Mouse (Mus musculus) layer of hippocampus, adult 18-20 months (tissue): ENCODE measurements at regions not wholly inside any gene's neighbourhood (a gene's known extent, or its start where the extent isn't known, plus 50 kb on each side); places are given as distances from the start of the nearest gene placed in this dataset.

Experiments
- DNase-seq, 2 experiments: peaks; one replicate each; pipeline ENCODE4 v3.0.0; 2022; ENCODE audit warnings: low spot score in 2 of 2

DNA sequence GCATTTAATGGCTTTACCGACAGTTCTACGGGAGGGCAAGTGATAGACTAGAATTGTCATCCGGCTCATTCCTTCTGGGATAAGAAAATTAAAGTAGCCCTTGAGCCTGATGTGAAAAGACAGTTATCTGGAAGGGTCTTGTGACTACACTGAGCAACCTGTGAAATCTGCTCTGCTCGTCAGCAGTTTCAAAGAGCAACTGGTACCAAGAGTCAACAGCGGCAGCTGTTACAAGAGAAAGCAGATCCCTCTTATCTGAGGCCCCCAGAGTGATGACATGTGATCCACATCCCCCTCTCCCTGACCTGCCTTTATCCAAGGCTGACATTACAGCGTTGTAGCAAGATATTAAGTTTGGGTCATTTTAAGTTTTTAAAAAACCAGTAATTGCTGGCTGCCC is 52.6 kb upstream of the Unc13c start:
- DNase-seq, result no peak

DNA sequence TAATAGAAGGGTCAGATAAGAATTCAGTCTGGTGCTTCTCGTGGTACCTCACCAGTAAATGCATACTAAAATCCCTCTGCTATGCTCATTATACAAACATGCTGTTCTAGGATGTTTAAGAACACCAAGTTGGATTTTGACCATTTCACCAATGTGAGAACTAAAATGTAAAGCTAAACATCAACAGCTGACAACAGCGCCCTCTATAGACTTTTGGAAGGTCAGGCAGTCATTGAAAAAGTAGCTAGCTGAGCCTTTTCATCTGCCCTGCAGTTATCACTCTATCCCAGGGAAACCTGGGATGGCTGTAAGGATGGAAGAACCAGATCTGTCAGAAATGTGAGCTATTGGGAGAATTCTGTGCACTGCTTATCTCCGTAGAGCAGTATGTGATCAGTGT is 55.2 kb upstream of the Unc13c start:
- DNase-seq, result no peak

DNA sequence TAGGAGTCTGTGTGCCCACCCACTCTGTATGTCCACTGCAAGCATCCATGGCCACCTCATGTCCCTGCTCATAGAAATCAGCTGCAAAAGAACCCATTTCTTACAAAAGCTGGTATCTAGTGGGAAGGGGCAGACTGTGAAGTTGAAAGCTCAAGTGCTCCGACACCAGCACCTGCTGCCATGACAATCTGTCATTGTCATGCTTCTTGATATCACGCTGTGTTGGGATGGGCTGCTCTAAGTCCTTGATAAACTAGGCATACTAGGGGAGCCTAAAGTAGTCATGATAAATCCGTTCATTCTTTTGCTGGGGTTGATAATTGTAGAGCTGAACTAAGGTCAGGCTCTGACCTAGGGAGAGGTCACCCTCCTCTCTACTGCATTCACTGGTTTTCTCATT is 57.4 kb upstream of the Unc13c start:
- DNase-seq, result no peak

DNA sequence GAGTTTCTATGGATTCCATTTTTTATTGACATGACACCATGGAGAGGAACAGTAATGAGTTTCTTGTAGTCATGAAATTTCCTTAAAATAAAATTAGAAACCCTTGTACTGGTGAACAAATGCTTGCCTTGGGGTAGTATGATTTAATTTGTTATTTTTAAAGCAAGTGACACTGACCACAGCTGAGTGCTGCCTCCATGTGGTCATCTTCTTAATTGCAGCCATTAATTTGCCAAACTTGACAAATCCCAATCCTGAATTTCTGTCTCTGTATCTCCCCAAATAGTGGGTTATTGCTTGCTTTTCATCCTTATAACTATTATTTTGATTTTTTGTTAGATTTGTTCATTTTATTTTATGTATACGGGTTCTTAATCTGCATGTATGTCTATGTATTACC is 59.7 kb upstream of the Unc13c start:
- DNase-seq, result peak in 1 of 2 experiments; percentile 41

DNA sequence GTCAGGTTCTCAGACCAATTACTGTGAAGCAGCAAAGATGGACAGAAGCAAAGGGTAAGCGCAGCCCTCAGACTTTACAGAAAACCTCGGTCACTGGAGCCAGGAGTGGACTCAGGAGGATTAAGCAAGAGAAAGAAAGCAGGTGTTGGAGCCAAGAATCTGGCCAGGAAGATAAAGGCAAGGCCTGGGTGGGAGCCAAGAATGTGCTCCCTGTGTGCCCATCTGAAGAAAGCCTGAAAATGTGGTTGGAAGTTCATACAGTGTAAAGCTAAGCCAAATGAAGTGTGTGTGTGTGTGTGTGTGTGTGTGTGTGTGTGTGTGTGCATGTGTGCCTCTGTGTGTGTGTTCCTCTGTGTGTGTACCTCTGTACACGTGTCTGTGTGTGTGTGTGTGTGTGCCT is 64.2 kb upstream of the Wdr72 start:
- DNase-seq, result no peak

DNA sequence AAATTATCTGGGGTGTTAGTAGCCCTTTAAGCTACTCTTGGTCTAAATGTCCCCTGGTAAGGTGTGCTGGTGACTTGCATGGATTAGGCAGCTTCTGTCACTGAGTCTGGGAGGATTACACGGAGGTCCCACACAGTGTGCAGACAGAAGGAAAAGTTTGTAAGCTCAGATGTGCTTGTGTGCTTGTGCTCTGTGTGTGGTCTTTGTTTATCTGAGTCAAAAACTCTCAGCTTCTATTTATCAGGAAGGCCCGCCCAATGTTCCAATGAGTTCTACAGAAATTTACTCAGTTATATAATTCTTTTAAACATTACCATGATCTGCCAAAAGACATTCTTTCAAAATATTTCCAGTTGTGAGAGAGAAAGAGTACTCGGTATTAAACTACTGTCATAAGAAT is 60.4 kb upstream of the Wdr72 start:
- DNase-seq, result no peak

DNA sequence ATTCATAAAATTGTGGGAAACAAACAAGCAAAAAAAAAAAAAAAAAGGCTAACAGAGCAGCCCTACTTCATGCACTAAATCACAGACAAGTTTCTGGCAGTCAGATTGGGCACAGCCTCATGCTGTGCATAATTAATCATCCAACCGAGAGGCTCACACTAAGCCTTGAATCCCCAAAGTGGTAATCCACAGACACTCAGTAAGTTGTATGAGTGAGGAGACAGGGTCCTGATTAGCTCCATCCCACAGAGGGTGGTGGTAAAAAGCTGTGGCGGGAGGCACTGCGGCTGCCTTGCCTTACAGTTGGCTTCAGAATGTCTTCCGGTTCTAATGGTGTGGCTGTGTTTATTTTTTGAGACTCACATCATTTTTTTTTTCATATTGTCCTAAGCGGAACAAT is 53.4 kb upstream of the Wdr72 start:
- no peak for DNase-seq

DNA sequence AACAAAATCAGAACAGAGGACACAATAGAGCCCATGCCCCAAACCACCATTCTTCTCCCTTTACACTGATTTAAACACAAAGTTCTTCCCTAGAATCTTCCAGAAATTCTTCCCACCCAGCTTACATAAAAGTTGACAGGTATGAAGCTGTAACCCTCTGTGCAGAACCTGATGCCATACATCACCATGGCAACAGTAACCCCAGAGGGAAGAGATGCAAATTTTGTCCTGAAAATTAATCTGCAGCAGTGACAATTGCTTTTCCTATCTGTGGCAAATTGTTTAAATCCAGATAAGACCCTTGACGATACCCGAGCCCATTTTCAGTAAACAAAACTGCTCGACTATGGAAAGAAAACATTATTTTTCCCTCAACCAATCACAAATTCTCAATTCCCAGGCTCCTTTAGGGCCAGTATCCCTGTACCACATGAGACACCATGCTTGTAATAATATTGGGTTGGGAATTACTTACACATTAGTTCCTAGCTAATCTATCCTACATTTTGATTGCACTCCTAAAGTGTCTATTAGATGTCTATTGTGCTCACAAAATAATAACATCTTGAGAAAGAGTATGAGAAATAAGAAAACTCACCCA is 52.6 kb upstream of the Wdr72 start:
- DNase-seq, result no peak

DNA sequence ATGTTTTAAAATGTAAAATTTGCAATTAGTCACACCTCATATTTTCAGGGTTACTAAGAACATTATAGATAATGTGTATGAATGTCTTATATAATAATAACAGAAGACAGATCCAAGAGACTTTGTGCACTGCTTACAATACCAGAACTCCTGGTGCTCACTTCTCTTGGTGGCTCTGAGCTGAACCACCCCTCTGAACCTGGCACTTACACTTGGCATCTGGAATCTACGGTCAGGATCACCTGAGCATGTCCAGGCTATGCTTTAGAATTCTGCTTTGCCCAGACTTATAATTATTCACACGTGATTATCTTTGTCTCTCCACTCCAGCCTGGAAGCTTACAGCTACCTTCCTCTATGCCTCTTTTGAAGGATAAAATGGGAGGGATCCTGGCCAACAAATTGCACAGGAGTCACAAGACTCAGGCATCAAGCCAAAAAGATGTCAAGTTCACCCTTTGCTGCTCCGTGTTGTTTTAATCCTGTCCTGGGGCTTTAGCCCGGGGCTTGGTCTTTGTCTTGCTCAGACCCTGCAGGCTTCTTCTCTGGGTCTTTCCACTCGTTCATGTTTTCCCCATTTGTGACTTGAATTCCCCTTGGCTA is 51.8 kb upstream of the Wdr72 start:
- DNase-seq, result no peak
